Mouse (Mus musculus) bone marrow, adult 2 months (tissue): Measurements from ENCODE around the gene Tank.

Experiments
- CTCF ChIP-seq: fragments of 200-500 bp; IDR thresholded peaks from 2 replicates; pipeline ENCODE4 v1.5.1; 2011; ENCODE audit warnings: low read length, control low read depth; ENCODE audit not compliant: control insufficient read depth, insufficient read depth
- POLR2A ChIP-seq: fragments of 200-500 bp; IDR thresholded peaks from 2 replicates; pipeline ENCODE4 v1.6.1; 2011; ENCODE audit warnings: low read depth, mild to moderate bottlenecking, control low read depth, low read length, borderline replicate concordance; ENCODE audit not compliant: control insufficient read depth

- no peak for TF ChIP-seq CTCF
- no peak for TF ChIP-seq POLR2A
Measured at GRCm38 (mm10) chr2:61667420-61667819, 89.0 kb downstream of the Tank start.
